Mouse (Mus musculus) CD8-positive naive resting alpha-beta T cell, adult 2 months (primary cell): Measurements from ENCODE around the gene Olfr71.

Experiments used
- DNase-seq, 2 experiments: peaks; one replicate each; pipeline ENCODE4 v3.0.0; 2022; ENCODE audit warnings: low read depth in 2 of 2, low spot score in 2 of 2

Gene Olfr71

GRCm38 (mm10) chr4:43656339-43657109, 53.5 kb downstream of the Olfr71 start, which contains the start of gene Hint2:
Gene Hint2 (minus strand): TSS chr4:43656466.
- peak; percentile 87 to 89 for DNase-seq

- no peak for DNase-seq
Measured at GRCm38 (mm10) chr4:43655656-43656338, 54.3 kb downstream of the Olfr71 start.
